Mouse (Mus musculus) adrenal gland (tissue): ENCODE results near the gene Aptx.

Experiments
- intact Hi-C: fragments of 180-260 bp; cut with DNase I; formaldehyde crosslinking; loops from one replicate; pipeline ENCODE4 v1.15.1; 2025
- long read RNA-seq, 2 experiments: library from polyadenylated mRNA; unstranded; transcript quantifications; one replicate each; pipeline ENCODE4 v2.0.0; 2020; ENCODE audit warnings: borderline replicate concordance in 1 of 2; ENCODE audit not compliant: insufficient replicate concordance in 1 of 2

Aptx gene
- long read RNA-seq, experiment 1, full-length matches to known transcripts: 8 of 19 reads
- long read RNA-seq, experiment 1, partial matches to known transcripts: 7 of 19 reads
- long read RNA-seq, experiment 1, other reads (novel, unspliced or antisense): 4 of 19 reads
- long read RNA-seq, experiment 2, full-length matches to known transcripts: 9 of 19 reads
- long read RNA-seq, experiment 2, partial matches to known transcripts: 9 of 19 reads
- long read RNA-seq, experiment 2, other reads (novel, unspliced or antisense): 1 of 19 reads

GRCm38 (mm10) chr4:40702797-40703709 lies at the start of gene Aptx:
Aptx (minus strand) TSS chr4:40703194.
- intact Hi-C loops: no loop called here

- intact Hi-C loops: no loop called here
Observed at GRCm38 (mm10) chr4:40735351-40735750, 32.4 kb upstream of the Aptx start.

DNA sequence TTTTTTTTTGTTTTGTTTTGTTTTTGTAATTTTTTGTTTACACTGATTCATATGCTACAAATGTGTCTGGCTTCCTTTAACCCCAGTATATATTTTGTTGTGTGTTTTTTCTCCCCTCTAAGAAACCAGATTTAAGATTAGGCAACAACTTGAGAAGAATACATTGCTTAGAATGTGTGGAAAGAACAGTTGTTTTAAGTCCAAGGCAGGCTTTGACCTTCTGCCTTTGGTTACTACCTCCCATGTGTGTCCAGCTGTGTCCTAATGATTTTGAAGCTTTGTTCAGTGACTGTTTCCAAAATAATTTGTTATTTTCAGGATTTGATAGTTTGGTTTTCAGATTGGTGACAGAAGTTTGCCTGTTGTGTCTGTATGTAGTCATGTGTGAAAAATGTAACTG lies 28.3 kb upstream of the Aptx start:
- intact Hi-C loops: no loop called here

GRCm38 (mm10) chr4:40727247-40727646 lies 24.3 kb upstream of the Aptx start:
- intact Hi-C loops: no loop called here

DNA sequence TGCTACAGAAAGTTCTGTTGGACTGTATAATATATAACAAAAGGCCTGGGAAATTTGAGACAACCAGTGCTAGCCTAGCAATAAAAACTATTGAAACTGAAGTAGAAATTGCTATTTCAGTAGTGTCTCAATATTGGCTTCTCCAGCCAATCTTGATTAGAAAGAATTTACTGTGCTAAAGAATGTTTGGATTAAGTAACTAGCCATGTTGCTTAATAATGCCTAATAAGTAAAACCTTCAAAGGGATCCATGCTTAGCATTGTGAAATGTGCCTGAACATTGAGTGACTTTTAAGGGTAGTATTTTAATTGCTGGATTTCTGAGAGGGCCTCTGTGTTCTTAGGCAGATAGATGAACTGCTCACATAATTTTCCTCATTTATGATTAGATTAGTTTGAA lies 22.6 kb upstream of the Aptx start:
- intact Hi-C loops: no loop called here

GRCm38 (mm10) chr4:40725141-40725540 lies 22.1 kb upstream of the Aptx start:
- intact Hi-C loops: no loop called here

GRCm38 (mm10) chr4:40722687-40723460 lies 19.9 kb upstream of the Aptx start:
- intact Hi-C loops: no loop called here

DNA sequence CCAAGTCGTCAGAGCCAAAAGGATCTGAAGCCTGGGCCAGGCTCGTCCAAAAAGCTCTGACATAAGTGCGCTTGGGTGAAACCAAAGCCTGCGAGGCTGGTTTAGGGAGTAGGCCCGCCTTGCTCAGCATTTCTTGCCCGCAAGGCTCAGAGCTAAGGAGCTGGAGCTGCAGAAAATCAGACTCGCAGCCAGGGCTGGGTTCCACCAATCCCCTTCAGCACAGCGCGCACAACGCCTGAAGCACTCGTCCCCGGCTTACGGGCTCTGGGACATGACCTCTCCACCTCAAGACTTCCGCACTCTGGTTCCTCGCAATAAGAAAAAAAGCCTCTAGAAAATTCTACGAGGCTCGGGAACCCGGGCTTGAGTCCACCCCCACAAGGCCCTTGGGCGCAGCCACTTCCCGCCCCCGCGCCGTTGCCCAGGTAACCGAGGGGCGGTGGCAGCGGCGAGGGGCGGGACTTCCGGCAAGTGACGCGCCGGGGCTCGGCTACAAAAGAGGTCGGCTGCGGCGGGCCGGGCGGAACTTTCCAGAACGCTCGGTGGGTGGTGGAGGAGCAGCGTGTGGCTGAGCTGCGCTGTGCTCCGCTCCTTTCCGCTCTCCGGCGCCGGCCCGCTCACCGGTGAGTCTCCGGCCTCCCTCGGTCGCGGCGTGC lies 19.1 kb upstream of the Aptx start, which contains the start of gene Dnaja1:
Gene Dnaja1 (plus strand): TSS at position 140 of the 656 bp plus-strand sequence.
- intact Hi-C loops: no loop called here

GRCm38 (mm10) chr4:40720910-40721309 lies 17.9 kb upstream of the Aptx start:
- intact Hi-C loops: no loop called here

GRCm38 (mm10) chr4:40717141-40717540 lies 14.1 kb upstream of the Aptx start:
- intact Hi-C loops: no loop called here

DNA sequence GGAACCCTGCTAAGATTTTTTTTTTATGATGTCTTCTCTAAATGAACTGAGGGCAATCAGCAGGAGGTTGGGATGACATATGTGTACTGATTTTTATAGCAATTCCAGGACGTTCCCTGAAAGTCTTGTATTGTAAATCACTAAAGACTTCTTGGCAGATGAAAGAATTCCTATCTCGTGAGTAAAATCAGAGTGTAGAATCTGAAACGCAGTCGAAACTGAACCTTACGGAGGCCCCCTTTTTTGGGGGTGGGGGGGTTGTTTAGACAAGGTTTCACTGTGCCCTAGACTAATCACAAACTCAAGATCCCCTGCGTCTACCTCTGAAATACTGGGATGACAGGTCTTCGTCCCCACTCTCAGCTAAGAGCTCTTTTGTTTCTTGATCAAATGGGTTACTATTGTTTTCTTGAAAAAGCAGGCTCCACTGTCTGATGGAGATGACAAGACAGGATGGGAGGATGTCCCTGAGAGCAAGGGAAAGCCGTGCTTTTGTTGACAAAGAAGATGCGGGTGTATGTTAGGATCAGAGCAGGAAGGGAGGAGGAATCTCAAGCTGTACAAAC lies 799 bp upstream of the Aptx start:
- intact Hi-C loops: no loop called here

DNA sequence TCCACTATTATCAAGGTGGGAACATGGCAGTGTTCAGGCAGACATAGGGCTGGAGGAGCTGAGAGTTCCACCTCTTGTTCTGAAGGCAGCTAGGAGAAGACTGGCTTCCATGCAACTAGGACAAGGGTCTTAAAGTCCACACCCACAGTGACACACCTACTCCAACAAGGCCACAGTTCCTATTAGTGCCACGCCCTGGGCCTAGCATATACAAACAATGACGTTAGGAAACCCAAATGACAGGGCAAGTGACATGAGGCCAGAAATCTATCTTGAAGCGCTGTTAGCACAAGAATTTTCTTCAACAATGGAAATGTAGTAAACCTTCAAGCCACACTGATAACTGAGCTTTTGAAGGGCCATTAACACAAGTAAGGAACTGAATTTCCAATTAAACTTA lies 1.2 kb downstream of the Aptx start:
- intact Hi-C loops: no loop called here

- intact Hi-C loops: no loop called here
Observed at GRCm38 (mm10) chr4:40700216-40700615, 2.8 kb downstream of the Aptx start.

DNA sequence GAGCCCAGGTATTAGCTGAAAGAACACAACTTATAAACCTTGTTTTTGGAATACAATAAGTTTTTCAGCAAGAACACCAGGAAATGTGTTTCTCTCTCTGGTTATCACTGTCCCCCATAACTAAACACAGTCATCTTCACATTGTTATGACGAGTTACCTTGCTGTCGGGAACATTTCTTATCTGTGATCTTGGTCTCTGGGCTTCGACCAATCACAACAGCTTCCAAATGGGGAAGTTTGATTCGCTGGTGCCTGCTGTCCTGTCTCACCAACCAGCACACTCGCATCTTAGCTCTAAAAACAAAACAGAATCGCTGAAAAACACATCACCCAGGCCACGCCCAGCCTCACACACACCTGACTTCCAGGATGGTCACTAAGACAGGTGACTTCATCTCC lies 5.9 kb downstream of the Aptx start:
- intact Hi-C loops: loop anchor here (10.0 kb wide), 1 partner anchor 552 kb away; the partner anchor contains the start of gene Aco1

DNA sequence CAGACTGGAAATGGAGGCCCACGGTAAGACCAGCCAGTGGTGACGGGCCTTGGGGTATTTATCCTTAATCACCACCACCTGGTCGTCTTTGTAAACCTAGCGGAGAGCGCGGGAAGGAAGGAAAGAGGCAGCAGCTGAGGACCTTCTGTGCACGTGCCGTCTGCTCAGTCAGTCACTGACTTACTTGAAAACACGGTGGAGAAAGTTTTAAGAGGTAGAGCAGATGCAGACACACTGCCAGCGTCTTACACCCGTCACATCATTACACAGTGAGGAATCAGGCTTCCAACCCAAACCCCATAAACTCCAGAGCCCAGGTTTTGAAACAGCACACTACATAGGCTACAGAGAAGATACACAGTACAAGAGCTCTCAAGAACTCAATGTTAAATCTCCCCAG lies 11.9 kb downstream of the Aptx start:
- intact Hi-C loops: loop anchor here (10.0 kb wide), 1 partner anchor 546 kb away; the partner anchor contains the start of gene Aco1

DNA sequence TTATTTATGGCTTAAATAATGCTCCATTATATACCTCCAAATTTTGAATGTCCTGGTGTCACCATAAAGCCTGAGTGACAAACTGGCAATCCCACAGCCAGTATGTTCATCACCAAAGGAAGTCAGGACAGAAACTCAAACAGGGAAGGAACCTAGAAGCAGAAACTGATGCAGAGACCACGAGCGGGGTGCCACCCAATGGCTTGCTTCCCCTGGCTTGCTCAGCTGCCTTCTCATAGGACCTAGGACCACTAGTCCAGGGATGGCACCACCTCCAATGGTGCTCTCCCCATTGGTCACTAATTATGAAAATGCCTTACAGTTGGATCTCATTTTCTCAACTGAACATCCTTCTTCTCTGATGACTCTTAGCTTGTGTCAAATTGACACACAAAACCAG lies 19.7 kb downstream of the Aptx start:
- intact Hi-C loops: no loop called here

GRCm38 (mm10) chr4:40682359-40682758 lies 20.6 kb downstream of the Aptx start:
- intact Hi-C loops: no loop called here

DNA sequence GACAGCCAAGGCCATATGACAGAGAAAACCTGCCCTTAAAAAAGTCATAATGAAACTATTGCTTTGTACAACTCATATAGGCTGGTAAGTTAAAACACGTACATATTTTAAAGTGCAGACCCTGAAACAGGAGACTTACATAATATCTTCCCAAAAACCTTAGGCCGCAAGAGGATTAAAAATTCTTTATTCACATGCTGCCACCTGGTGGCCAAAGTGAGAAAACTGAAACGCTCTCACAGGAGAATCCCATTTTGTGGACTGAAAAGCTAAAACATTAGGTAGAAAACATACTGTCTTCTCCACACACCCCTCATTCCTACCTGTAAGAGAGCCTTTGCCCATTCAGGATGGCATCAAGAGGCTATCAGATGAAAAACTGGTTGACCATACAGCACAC lies 21.1 kb downstream of the Aptx start:
- intact Hi-C loops: loop anchor here (2.0 kb wide), 1 partner anchor 381 kb away; no protein-coding TSS in a partner anchor

- intact Hi-C loops: loop anchor here (2.0 kb wide), 1 partner anchor 380 kb away; no protein-coding TSS in a partner anchor
Observed at GRCm38 (mm10) chr4:40680250-40680860, 22.6 kb downstream of the Aptx start.

- intact Hi-C loops: no loop called here
Observed at GRCm38 (mm10) chr4:40677132-40677531, 25.9 kb downstream of the Aptx start.
